Mouse (Mus musculus): ENCODE measurements around the gene Rasal2.
A peak's percentile ranks its signal among the peaks of the same experiment; 100 is the strongest.
"Not testable (repeated sequence)": the region's sequence is repeated elsewhere in the genome, so short reads cannot be mapped to it uniquely, and the experiment has no call there.

The Rasal2 gene

DNA sequence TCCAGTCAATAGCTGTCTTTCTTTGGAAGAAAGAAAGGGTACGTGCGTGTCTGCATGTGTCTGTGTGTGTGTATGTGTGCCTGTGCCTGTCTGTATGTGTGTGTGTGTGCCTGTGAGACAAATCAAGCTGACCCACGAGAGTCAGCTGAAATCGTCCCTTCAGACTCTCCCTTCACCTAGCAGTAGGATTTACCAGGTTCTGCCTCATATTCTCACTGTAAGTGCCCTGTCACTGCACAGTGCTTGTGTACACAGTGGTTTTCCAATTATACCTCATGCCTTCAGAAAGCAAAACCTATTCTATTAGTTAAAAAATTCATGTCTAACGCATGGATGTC lies 168.0 kb downstream of the Rasal2 start:
- DNase-seq (ENCODE audit: low spot score in 2 of 2), result peak in 1 of 2 experiments; percentile 9

DNA sequence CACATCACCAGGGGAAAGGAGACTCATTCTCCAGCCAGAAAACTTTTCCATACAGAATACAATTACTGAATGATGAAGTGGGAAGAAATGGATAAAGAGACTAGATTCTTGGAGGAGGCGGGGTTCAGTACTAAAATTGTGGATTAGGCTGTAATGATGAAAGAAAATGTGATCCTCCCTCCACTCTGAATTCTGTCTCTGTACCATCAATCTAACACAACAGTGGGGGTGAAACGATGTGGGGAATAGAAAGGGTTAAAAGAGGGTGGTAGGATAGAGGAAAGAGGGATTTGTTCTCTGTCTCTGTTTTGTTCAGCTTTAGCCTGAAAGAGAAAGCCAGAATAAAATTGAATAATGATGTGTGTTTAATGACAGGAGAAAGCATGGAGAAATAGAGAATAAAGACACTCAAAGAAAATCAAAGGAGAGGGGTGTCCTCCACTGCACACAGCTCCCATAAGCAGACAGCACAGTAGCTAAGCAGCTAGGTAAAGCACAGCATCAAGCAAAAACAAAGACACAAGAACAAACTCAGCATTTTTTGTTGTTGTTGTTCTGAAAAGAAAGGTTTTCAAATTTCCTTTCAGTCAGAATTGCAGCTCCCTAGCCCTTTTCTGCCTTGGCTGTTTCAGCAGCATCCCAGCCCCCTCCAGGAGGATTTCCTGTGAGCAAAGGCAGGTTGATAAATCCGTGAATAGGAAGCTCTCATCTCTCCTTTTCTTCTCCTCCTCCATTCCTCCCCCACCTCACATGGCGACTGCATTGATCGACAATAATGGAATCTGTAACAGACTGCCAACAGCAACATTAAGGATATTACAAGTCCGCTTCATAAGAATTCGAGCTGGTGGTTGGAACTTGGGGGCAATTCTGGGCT lies 168.6 kb downstream of the Rasal2 start:
- DNase-seq (ENCODE audit: low spot score in 2 of 2), result peak in 1 of 2 experiments; percentile 9

GRCm38 (mm10) chr1:157239687-157240086 lies 172.7 kb downstream of the Rasal2 start:
- DNase-seq (ENCODE audit: low spot score in 2 of 2), result no peak

- not testable (repeated sequence) for DNase-seq (ENCODE audit: low spot score in 2 of 2)
These were observed 175.6 kb downstream of the Rasal2 start for GRCm38 (mm10) chr1:157236650-157237344.

GRCm38 (mm10) chr1:157233451-157233850 lies 178.9 kb downstream of the Rasal2 start:
- no peak for DNase-seq (ENCODE audit: low spot score in 2 of 2)

GRCm38 (mm10) chr1:157232372-157232771 lies 180.0 kb downstream of the Rasal2 start:
- DNase-seq (ENCODE audit: low spot score in 2 of 2), result no peak

DNA sequence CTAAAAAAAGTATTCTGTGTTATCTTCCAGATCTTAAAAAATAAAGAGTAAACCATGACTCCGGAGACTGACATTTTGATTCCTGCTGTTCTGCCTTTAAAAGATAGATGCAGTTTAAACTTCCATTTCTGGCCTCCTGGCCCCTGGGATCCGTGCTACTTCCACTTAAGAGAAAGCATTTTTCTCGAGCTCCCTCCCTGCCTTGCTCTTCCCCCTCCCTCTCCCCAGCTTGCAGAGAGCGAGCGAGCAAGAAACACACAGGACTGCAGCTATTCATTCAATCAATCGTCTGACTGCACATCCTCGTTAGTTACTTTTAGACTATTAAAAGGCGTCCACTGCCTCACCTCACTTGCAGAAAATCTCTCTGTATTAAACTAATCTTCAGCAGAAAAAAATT lies 181.4 kb downstream of the Rasal2 start:
- DNase-seq (ENCODE audit: low spot score in 2 of 2), result no peak

DNA sequence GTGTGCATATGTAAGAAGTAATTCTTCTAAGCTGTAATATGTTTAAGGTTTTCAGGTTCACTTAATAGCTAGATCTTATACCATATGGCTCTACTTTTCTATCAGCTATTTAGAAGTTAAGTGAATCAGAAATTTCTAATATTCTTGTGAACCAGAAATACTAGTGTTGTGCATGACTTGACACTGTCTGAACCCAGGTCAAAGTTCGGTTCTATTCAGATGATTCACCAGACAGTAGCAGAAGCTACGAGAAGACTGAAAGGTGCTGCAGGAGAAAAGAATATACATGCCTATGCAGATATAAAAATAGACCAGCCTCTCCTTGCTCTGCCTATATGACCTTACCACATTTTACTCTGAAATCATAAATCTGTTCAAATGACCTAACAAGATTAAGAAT lies 182.0 kb downstream of the Rasal2 start:
- no peak for DNase-seq (ENCODE audit: low spot score in 2 of 2)

DNA sequence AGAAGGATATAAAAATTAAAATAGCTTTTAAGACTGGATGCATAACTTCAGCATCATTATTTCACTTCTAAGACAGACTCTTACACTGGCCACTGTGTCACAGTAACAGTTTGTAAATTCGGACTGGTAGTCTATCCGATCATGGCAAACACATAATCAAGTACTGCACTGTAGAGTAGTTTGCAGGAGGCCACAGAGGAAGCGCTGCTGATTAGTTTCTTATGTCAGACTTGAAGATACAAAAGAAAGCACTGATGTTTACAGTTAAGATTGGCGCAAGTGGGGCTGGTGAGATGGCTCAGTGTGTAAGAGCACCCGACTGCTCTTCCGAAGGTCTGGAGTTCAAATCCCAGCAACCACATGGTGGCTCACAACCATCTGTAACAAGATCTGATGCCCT lies 187.4 kb downstream of the Rasal2 start:
- DNase-seq (ENCODE audit: low spot score in 2 of 2), result no peak

DNA sequence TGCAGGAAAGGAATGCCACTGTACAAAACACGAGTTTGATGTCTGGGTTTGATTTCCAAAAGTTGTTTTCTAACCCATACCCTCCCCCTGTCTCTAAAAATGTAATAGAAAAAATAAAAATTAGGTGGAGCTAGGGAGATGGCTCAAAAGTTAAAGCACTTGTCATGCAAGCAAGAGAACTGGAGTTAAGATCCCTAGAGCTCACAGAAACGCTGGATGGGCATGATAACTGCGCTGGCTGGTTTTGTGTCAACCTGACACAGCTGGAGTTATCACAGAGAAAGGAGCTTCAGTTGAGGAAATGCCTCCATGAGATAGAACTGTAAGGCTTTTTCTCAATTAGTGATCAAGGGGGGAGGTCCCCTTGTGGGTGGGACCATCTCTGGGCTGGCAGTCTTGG lies 191.5 kb downstream of the Rasal2 start:
- no peak for DNase-seq (ENCODE audit: low spot score in 2 of 2)

- no peak for DNase-seq (ENCODE audit: low spot score in 2 of 2)
These were observed 191.9 kb downstream of the Rasal2 start for GRCm38 (mm10) chr1:157220466-157220865.

DNA sequence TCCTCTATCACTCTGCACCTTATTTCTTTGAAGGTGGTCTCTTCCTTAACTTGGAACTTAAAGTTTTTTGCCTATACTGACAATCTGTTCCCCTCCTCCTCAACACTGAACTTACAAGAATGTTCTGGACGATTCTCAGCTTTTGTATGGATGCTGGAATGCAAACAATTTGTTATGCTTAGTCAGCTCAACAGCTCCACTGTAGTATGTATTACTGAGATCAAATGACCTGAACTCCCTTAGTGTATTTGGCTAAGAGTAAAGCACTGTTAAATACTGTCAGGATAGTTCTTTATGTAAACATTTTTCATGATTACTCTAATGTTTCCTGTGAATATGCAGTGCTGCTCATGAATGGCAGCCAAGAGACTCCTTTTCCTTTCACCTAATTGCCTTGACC lies 203.6 kb downstream of the Rasal2 start:
- no peak for DNase-seq (ENCODE audit: low spot score in 2 of 2)

DNA sequence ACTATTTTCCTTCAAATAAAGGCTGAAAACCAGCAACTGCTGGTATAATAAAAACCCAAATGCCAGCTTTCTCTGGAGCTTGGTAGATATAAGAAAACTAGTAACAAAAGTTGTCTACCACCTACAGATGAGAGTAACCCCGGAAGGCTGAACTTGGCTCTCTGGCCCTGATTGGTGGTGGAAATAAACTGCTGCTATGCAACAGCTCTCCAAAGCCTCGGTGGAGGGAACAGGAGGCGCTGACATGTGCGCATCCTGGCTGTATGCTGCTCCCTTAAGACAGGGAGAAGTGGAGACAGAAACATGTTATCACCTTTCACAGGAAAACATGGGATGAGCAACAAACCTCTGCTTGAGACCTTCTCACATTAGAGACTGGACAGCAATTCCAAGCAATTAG lies 206.7 kb downstream of the Rasal2 start:
- no peak for DNase-seq (ENCODE audit: low spot score in 2 of 2)

- no peak for DNase-seq (ENCODE audit: low spot score in 2 of 2)
These were observed 229.4 kb downstream of the Rasal2 start for GRCm38 (mm10) chr1:157183043-157183442.

- no peak for DNase-seq (ENCODE audit: low spot score in 2 of 2)
These were observed 230.0 kb downstream of the Rasal2 start for GRCm38 (mm10) chr1:157182431-157182830.

- no peak for DNase-seq (ENCODE audit: low spot score in 2 of 2)
These were observed 231.3 kb downstream of the Rasal2 start for GRCm38 (mm10) chr1:157181081-157181480.

DNA sequence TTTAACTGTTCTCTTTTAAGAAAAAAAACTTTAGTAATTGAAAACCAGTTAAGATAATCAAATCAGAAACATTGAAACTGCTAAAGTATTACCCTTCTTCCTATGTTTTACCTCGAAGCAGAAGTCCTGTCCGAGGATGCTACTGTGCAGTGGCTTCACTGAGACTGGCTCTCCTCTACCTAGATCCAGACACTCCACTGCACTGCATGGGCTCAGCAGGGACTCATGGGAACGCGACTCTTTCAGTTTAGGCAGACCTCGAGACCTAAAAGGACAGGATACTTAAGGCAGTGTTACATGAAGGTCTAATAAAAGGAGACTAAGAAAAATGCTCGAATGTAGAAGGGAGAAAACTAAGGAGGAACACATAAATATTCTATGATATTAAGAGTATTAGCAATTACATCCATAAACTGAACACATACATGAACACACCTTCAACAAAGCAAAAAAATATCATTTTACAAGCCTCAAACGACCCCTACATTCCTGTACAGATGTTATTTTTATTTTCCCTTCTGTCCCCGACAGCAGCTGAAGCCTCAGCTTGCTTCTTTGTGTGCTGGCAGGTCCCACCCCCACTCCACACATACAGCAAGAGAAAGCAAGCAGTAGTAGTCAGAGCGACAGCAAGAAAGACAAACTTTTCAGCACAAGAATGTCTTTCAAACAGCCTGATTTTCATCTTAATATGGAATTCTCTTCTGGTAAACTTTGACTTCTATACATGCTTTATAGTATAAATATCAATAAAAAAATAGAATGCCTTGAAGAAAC lies 233.2 kb downstream of the Rasal2 start:
- no peak for DNase-seq (ENCODE audit: low spot score in 2 of 2)

- DNase-seq (ENCODE audit: low spot score in 2 of 2), result no peak
These were observed 243.1 kb downstream of the Rasal2 start for GRCm38 (mm10) chr1:157169292-157169691.

- DNase-seq (ENCODE audit: low spot score in 2 of 2), result no peak
These were observed 243.5 kb downstream of the Rasal2 start for GRCm38 (mm10) chr1:157168891-157169290.

- DNase-seq (ENCODE audit: low spot score in 2 of 2), result no peak
These were observed 258.6 kb downstream of the Rasal2 start for GRCm38 (mm10) chr1:157153781-157154180.

DNA sequence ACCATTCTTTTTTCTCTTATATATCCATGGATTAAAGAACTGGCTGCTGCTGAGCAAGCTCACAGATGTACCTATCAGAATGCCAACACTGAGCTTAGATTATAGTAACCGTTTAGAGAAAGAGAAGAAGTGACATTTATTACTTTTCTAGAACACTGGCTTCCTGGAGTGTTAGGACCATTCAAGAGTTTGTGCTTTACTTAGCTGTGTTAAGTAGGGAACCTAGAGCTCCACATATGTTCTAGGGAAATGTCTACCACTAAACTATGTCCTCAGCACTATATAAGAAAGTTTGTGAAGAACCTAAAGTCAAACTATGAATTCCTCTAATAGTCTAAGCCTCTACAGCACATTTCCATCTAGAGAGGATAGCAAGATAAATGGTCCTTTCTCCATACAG lies 262.3 kb downstream of the Rasal2 start:
- no peak for DNase-seq (ENCODE audit: low spot score in 2 of 2)

DNA sequence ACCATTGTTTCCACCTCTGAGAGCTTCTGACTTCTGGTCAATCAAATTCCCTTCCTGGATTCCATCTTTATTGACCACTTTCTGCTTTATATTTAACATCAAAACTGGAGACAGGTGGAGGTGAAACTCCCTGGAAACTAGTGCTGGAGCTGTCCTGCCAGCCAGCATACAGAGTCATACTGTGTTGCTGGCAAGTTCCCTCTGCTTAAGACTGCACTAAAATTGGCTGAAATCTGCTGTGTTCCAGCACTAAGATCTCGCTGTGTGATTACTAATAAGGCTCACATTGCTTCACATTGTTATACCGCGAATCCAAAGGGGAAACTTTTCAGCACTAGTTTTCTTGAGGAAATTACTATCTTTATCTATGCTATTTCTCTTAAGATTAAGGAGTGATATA lies 267.8 kb downstream of the Rasal2 start:
- DNase-seq (ENCODE audit: low spot score in 2 of 2), result no peak

Data from cerebellum, postnatal 4 days (tissue).